Mouse (Mus musculus): Measurements from ENCODE around the gene 1700020L24Rik. TPM values are rescaled to one million over a fixed set of nuclear protein-coding genes. Genes with fewer than 3 reads are reported as not detected.

1700020L24Rik gene
- polyA plus RNA-seq, 1 experiment = 0.11 TPM

DNA sequence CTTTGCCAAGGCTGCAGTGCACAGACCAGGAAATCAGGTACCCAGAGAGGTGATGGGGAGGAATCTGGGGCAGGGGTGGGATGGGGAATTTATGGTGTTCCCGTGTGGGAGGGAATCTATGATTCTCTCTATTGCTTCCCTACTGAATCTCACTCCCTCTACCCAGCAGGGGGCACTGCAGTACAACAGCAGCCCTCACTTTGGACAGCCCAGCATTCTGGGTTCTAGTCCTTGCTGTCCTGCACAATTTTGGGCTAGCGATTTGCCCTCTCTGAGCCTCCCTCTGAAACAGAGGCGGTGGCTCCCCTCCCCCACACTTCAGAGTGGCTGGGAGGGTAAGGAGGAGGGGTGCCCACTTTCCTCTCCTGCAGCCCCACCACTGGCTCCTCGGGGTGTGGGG is 17.1 kb upstream of the 1700020L24Rik start:
- 34% methylated on average over 4 of the region's 4 CpGs for WGBS
- H3K36me3 ChIP-seq (ENCODE audit: control insufficient read depth, insufficient read depth, low read length) = no peaks in the 10 kb centered on the region
- no peaks in the 10 kb centered on the region for H3K4me1 ChIP-seq (ENCODE audit: control insufficient read depth, insufficient read depth, low read length)
- TF ChIP-seq CTCF (conservative IDR thresholded peaks at IDR 0.05; ENCODE audit: insufficient read depth, insufficient read length, low read depth, low read length) (no peak), POLR2A (IDR thresholded peaks at IDR 0.05; ENCODE audit: low read depth, low read length) (no peak)
- no peak overlapping the region for H3K4me3 ChIP-seq (ENCODE audit: insufficient read depth, low read depth, low read length)
- no peak for DNase-seq
- H3K27me3 ChIP-seq (replicated peaks; ENCODE audit: control insufficient read depth, insufficient read depth, low read length) = 0 out of 2 replicates have a peak, but pooled peaks cover 1% of the 10 kb centered on the region
- no peak overlapping the region for H3K27ac ChIP-seq (ENCODE audit: insufficient read depth, low read depth, low read length)

DNA sequence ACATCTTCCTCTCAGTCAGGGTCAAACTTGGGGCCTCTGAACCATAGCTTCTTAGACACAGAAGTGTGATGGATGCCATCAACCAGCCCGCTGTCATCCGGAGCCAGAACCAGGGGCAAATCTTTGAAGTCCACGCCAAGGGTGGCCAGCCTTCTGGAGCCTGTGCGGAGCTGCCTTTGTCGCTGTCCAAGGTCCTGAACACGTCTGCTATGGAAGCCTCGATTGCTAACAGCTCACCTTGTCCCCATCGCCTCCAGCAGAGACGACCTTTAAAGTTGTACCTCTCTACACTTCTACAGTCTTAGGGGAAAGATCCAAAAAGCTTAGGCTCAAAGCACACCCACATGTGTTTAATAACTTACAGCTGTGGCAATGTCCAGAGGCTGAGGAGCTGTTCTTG is 16.2 kb upstream of the 1700020L24Rik start:
- Histone ChIP-seq H3K4me3 (ENCODE audit: insufficient read depth, low read depth, low read length) (no peak overlapping the region), H3K36me3 (ENCODE audit: control insufficient read depth, insufficient read depth, low read length) (no peaks in the 10 kb centered on the region), H3K27ac (ENCODE audit: insufficient read depth, low read depth, low read length) (no peak overlapping the region), H3K4me1 (ENCODE audit: control insufficient read depth, insufficient read depth, low read length) (no peaks in the 10 kb centered on the region), H3K27me3 (replicated peaks; ENCODE audit: control insufficient read depth, insufficient read depth, low read length) (0 out of 2 replicates have a peak, but pooled peaks cover 1% of the 10 kb centered on the region)
- WGBS = 2% methylated on average over 9 of the region's 9 CpGs
- no peak for TF ChIP-seq POLR2A (IDR thresholded peaks at IDR 0.05; ENCODE audit: low read depth, low read length)
- TF ChIP-seq CTCF (conservative IDR thresholded peaks at IDR 0.05; ENCODE audit: insufficient read depth, insufficient read length, low read depth, low read length) = no peak
- peak; percentile 64 for DNase-seq

GRCm38 (mm10) chr11:83424681-83425080 is 12.8 kb upstream of the 1700020L24Rik start:
- 6% methylated on average over 8 of the region's 8 CpGs for WGBS
- no peak overlapping the region for H3K4me3 ChIP-seq (ENCODE audit: insufficient read depth, low read depth, low read length)
- no peaks in the 10 kb centered on the region for H3K36me3 ChIP-seq (ENCODE audit: control insufficient read depth, insufficient read depth, low read length)
- H3K4me1 ChIP-seq (ENCODE audit: control insufficient read depth, insufficient read depth, low read length) = no peaks in the 10 kb centered on the region
- H3K27me3 ChIP-seq (replicated peaks; ENCODE audit: control insufficient read depth, insufficient read depth, low read length) = no peaks in the 10 kb centered on the region
- no peak overlapping the region for H3K27ac ChIP-seq (ENCODE audit: insufficient read depth, low read depth, low read length)
- DNase-seq = peak; percentile 63
- no peak for TF ChIP-seq POLR2A (IDR thresholded peaks at IDR 0.05; ENCODE audit: low read depth, low read length)
- peak; percentile 95 for TF ChIP-seq CTCF (conservative IDR thresholded peaks at IDR 0.05; ENCODE audit: insufficient read depth, insufficient read length, low read depth, low read length)

DNA sequence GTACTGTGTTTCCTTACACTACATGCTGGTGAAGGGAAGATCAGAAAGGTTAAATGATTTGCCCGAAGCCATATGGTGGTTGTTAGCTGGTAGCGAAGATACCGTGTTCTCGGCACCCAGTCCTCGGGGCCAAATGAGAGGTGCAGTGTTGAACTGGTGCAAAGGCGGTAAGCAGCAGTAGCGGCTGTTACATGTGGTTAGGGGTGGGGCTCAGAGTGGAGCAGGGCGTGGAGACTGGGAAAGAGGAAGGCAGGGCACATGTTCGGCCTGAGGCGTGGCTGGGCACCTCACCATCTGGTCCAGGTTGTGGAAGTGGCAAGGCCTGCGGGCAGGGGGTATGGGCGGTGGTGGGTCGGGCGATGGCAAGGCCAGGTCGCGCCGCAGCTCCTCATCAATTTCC is 10.5 kb upstream of the 1700020L24Rik start:
- H3K4me3 ChIP-seq (ENCODE audit: insufficient read depth, low read depth, low read length) = no peak overlapping the region
- H3K27me3 ChIP-seq (replicated peaks; ENCODE audit: control insufficient read depth, insufficient read depth, low read length) = no peaks in the 10 kb centered on the region
- H3K4me1 ChIP-seq (ENCODE audit: control insufficient read depth, insufficient read depth, low read length) = no peaks in the 10 kb centered on the region
- DNase-seq = no peak
- WGBS = 25% methylated on average over 17 of the region's 17 CpGs
- no peak overlapping the region for H3K27ac ChIP-seq (ENCODE audit: insufficient read depth, low read depth, low read length)
- TF ChIP-seq CTCF (conservative IDR thresholded peaks at IDR 0.05; ENCODE audit: insufficient read depth, insufficient read length, low read depth, low read length) = no peak
- TF ChIP-seq POLR2A (IDR thresholded peaks at IDR 0.05; ENCODE audit: low read depth, low read length) = no peak
- no peaks in the 10 kb centered on the region for H3K36me3 ChIP-seq (ENCODE audit: control insufficient read depth, insufficient read depth, low read length)

- TF ChIP-seq POLR2A (IDR thresholded peaks at IDR 0.05; ENCODE audit: low read depth, low read length) = no peak
- no peak for TF ChIP-seq CTCF (conservative IDR thresholded peaks at IDR 0.05; ENCODE audit: insufficient read depth, insufficient read length, low read depth, low read length)
- 53% methylated on average over 5 of the region's 5 CpGs for WGBS
- no peak for DNase-seq
- Histone ChIP-seq H3K27ac (ENCODE audit: insufficient read depth, low read depth, low read length) (no peak within 1 kb of the TSS), H3K4me1 (ENCODE audit: control insufficient read depth, insufficient read depth, low read length) (no peaks in the 10 kb centered on the region), H3K36me3 (ENCODE audit: control insufficient read depth, insufficient read depth, low read length) (no peaks in the 10 kb centered on the region), H3K27me3 (replicated peaks; ENCODE audit: control insufficient read depth, insufficient read depth, low read length) (no peaks in the 10 kb centered on the region), H3K4me3 (ENCODE audit: insufficient read depth, low read depth, low read length) (no peak within 1 kb of the TSS)
Observed at GRCm38 (mm10) chr11:83429355-83429754, 8.1 kb upstream of the 1700020L24Rik start, which contains the start of gene Gas2l2. Gas2l2 (minus strand) TSS chr11:83429455.

DNA sequence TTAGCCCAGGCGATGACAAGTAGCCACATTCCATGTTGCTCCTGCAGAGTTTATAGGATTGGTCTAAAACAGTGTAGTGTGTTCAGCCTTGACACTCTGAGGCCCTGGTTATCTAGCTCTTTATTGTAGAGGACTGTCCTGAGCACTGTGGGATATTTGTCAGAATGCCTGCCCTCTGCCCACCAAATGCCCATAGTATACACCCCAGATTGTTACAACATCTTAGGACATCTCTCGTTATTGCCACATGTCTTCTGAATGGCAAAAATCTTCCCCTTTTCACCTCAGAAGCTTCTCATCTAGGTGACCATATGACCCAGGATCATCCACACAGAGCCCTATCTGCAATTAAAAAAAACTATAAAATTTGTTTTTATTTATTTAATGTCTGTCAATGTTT is 4.9 kb upstream of the 1700020L24Rik start:
- no peak overlapping the region for H3K4me3 ChIP-seq (ENCODE audit: insufficient read depth, low read depth, low read length)
- H3K36me3 ChIP-seq (ENCODE audit: control insufficient read depth, insufficient read depth, low read length) = no peaks in the 10 kb centered on the region
- no peaks in the 10 kb centered on the region for H3K4me1 ChIP-seq (ENCODE audit: control insufficient read depth, insufficient read depth, low read length)
- H3K27me3 ChIP-seq (replicated peaks; ENCODE audit: control insufficient read depth, insufficient read depth, low read length) = no peaks in the 10 kb centered on the region
- no peak overlapping the region for H3K27ac ChIP-seq (ENCODE audit: insufficient read depth, low read depth, low read length)
- 82% methylated on average over 2 of the region's 2 CpGs for WGBS
- DNase-seq = no peak
- TF ChIP-seq POLR2A (IDR thresholded peaks at IDR 0.05; ENCODE audit: low read depth, low read length) (no peak), CTCF (conservative IDR thresholded peaks at IDR 0.05; ENCODE audit: insufficient read depth, insufficient read length, low read depth, low read length) (no peak)

- DNase-seq = no peak
- H3K4me1 ChIP-seq (ENCODE audit: control insufficient read depth, insufficient read depth, low read length) = no peaks in the 10 kb centered on the region
- no peak overlapping the region for H3K4me3 ChIP-seq (ENCODE audit: insufficient read depth, low read depth, low read length)
Observed at GRCm38 (mm10) chr11:83439426-83440060, 2.1 kb downstream of the 1700020L24Rik start.

More at GRCm38 (mm10) chr11:83439426-83440060, 2.1 kb downstream of the 1700020L24Rik start:
- Histone ChIP-seq H3K27ac (ENCODE audit: insufficient read depth, low read depth, low read length) (no peak overlapping the region), H3K27me3 (replicated peaks; ENCODE audit: control insufficient read depth, insufficient read depth, low read length) (no peaks in the 10 kb centered on the region), H3K36me3 (ENCODE audit: control insufficient read depth, insufficient read depth, low read length) (no peaks in the 10 kb centered on the region)
- TF ChIP-seq POLR2A (IDR thresholded peaks at IDR 0.05; ENCODE audit: low read depth, low read length) (no peak), CTCF (conservative IDR thresholded peaks at IDR 0.05; ENCODE audit: insufficient read depth, insufficient read length, low read depth, low read length) (no peak)
- WGBS = 42% methylated on average over 8 of the region's 11 CpGs
